Mouse (Mus musculus) MEL (cell line): Measurements from ENCODE around the gene Sfmbt2.

ENCODE experiments used
- CHD2 ChIP-seq: IDR thresholded peaks from 2 replicates; pipeline ENCODE4 v1.6.1; 2011; ENCODE audit warnings: low read length, improper control_type of control experiment
- CTCF ChIP-seq, 3 experiments: IDR thresholded peaks in 2 of 3; conservative IDR thresholded peaks in 1 of 3; 2 replicates each; pipeline ENCODE4 v1.5.1; 2011 to 2012; ENCODE audit warnings: low read length in 3 of 3, low read depth in 2 of 3, mild to moderate bottlenecking in 2 of 3, improper control_type of control experiment in 1 of 3, inconsistent platforms in 1 of 3, mixed read lengths in 1 of 3, moderate library complexity in 1 of 3; ENCODE audit not compliant: control insufficient read depth in 1 of 3, insufficient read depth in 1 of 3, poor library complexity in 1 of 3, severe bottlenecking in 1 of 3
- GATA1 ChIP-seq: IDR thresholded peaks from 2 replicates; pipeline ENCODE4 v1.6.1; 2011; ENCODE audit warnings: low read depth, low read length, improper control_type of control experiment
- MAFK ChIP-seq: IDR thresholded peaks from 2 replicates; pipeline ENCODE4 v1.6.1; 2011; ENCODE audit warnings: low read depth, mild to moderate bottlenecking, low read length, improper control_type of control experiment, borderline replicate concordance
- MAX ChIP-seq: IDR thresholded peaks from 2 replicates; pipeline ENCODE4 v1.6.1; 2011; ENCODE audit warnings: low read length, improper control_type of control experiment
- POLR2A ChIP-seq, 2 experiments: IDR thresholded peaks; 2 replicates each; pipeline ENCODE4 v1.6.1; 2011 to 2012; ENCODE audit warnings: low read length in 2 of 2, mild to moderate bottlenecking in 2 of 2, control low read depth in 1 of 2, improper control_type of control experiment in 1 of 2, low read depth in 1 of 2, moderate library complexity in 1 of 2; ENCODE audit not compliant: control insufficient read depth in 1 of 2, insufficient read depth in 1 of 2, poor library complexity in 1 of 2
- SMC3 ChIP-seq: IDR thresholded peaks from 2 replicates; pipeline ENCODE4 v1.6.1; 2011; ENCODE audit warnings: low read depth, low read length, improper control_type of control experiment
- TAL1 ChIP-seq: IDR thresholded peaks from 2 replicates; pipeline ENCODE4 v1.6.1; 2012; ENCODE audit warnings: mild to moderate bottlenecking, inconsistent platforms, low read length, moderate library complexity, mixed read lengths
- TCF12 ChIP-seq: IDR thresholded peaks from 2 replicates; pipeline ENCODE4 v1.6.1; 2014; ENCODE audit warnings: low read depth, mild to moderate bottlenecking, inconsistent platforms, low read length, improper control_type of control experiment, moderate library complexity
- ZC3H11A ChIP-seq: IDR thresholded peaks from 2 replicates; pipeline ENCODE4 v1.6.1; 2012; ENCODE audit warnings: low read depth, mild to moderate bottlenecking, inconsistent platforms, low read length, improper control_type of control experiment

DNA sequence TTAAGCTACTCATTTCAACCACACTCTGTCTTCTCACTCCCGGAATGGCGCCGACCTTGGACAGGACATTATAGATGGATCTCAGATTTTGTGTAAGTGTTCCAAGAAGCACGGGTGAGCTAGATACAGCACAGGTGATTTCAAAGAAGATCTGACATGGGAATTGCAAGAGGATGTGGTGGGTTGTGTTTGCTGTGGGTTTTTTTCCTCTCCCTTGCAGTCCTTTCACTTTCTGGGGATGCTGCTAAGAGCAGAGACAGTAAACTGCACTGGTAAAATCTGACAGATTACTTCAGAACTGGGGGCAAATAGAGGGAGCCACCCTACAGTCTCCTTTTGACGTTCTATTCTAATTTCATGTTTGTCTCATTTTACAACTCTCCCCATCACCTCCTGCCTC lies 26.8 kb upstream of the Sfmbt2 start:
- TF ChIP-seq CTCF (IDR thresholded peaks at IDR 0.05 in 2 of 3, conservative IDR thresholded peaks at IDR 0.05 in 1 of 3; ENCODE audit: control insufficient read depth in 1 of 3, insufficient read depth in 1 of 3, low read depth in 2 of 3, low read length in 3 of 3, poor library complexity in 1 of 3, severe bottlenecking in 1 of 3), result no peak
- no peak for TF ChIP-seq ZC3H11A
- no peak for TF ChIP-seq CHD2
- no peak for TF ChIP-seq GATA1
- no peak for TF ChIP-seq TCF12
- TF ChIP-seq MAFK, result no peak
- no peak for TF ChIP-seq TAL1
- no peak for TF ChIP-seq SMC3
- TF ChIP-seq MAX, result no peak
- TF ChIP-seq POLR2A (IDR thresholded peaks at IDR 0.05; ENCODE audit: control insufficient read depth in 1 of 2, insufficient read depth in 1 of 2, low read depth in 1 of 2, low read length in 2 of 2, poor library complexity in 1 of 2), result no peak
